Mouse (Mus musculus) midbrain, embryonic 16.5 days (tissue): ENCODE measurements around the gene Cradd. TPM values are rescaled to one million over a fixed set of nuclear protein-coding genes. Genes with fewer than 3 reads are reported as not detected.

Source experiments
- ATAC-seq: fragments of 200-750 bp; cut with Nextera tagmentation; 2 replicates; pipeline ENCODE4 v1.8.0; 2017; ENCODE audit warnings: moderate TSS enrichment
- H3K27ac ChIP-seq: fragments of 300-500 bp; sonication (generic); 2 replicates; pipeline ENCODE4 v1.5.1; 2014; ENCODE audit warnings: mild to moderate bottlenecking, low read length, mixed read lengths
- H3K27me3 ChIP-seq: fragments of 300-500 bp; sonication (generic); 2 replicates; pipeline ENCODE4 v1.6.1; 2014; ENCODE audit warnings: low read depth, low read length, mixed read lengths; ENCODE audit not compliant: control insufficient read depth, insufficient read depth
- H3K36me3 ChIP-seq: fragments of 300-500 bp; sonication (generic); 2 replicates; pipeline ENCODE4 v1.6.1; 2014; ENCODE audit warnings: mild to moderate bottlenecking, low read length, moderate library complexity, mixed read lengths; ENCODE audit not compliant: control insufficient read depth, insufficient read depth
- H3K4me1 ChIP-seq: fragments of 300-500 bp; sonication (generic); 2 replicates; pipeline ENCODE4 v1.6.1; 2014; ENCODE audit warnings: mild to moderate bottlenecking, low read length, mixed read lengths; ENCODE audit not compliant: control insufficient read depth, insufficient read depth
- H3K4me2 ChIP-seq: fragments of 300-500 bp; sonication (generic); 2 replicates; pipeline ENCODE4 v1.6.1; 2014; ENCODE audit warnings: mild to moderate bottlenecking, low read length, mixed read lengths
- H3K4me3 ChIP-seq: fragments of 300-500 bp; sonication (generic); 2 replicates; pipeline ENCODE4 v1.5.1; 2014; ENCODE audit warnings: low read depth, mild to moderate bottlenecking, low read length, moderate library complexity, mixed read lengths
- H3K9ac ChIP-seq: fragments of 300-500 bp; sonication (generic); 2 replicates; pipeline ENCODE4 v1.6.1; 2014; ENCODE audit warnings: low read depth, low read length, mixed read lengths
- H3K9me3 ChIP-seq: fragments of 300-500 bp; sonication (generic); replicated peaks from 2 replicates; pipeline ENCODE4 v1.6.1; 2014; ENCODE audit warnings: mild to moderate bottlenecking, low read length, mixed read lengths; ENCODE audit not compliant: control insufficient read depth, poor library complexity, severe bottlenecking
- WGBS: fragments of 180-500 bp; shearing (Covaris S2); extraction: QIAGEN DNeasy Blood & Tissue Kit; methylation state at CpG from one replicate; pipeline ENCODE4 v1.1.7; 2014; 5-methylcytosine and 5-hydroxymethylcytosine counted together
- polyA plus RNA-seq: library from polyadenylated mRNA; unstranded; fragments of >200 nt; fragmentation: Nextera tagmentation; extraction: Ambion mirVana; gene quantifications from 2 replicates; pipeline ENCODE4 v1.2.1, GENCODE M21; 2015

Cradd gene
- polyA plus RNA-seq, 1 experiment from 2014 or later: 11.1 TPM

DNA sequence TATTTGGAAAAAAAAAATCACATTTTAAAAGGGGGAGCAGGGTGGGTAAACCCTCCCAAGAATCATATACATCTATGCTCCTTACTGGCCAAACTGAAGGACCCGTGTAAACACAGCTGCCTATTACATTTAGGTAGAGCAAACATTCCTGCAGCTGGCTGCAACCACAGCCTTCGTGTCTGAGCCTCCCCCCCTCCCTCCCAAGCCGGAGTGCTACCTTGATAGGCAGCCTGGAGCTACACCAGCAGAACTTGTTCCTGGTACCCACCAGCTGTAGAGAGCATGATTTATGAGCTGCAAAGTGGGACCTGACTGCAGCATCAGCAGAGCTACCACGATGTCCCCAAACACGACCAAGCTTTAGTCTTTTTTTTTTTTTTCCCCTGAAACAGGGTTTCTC, 9.9 kb downstream of the Cradd start:
- H3K36me3 ChIP-seq: no peaks in the 10 kb centered on the region
- no peak for ATAC-seq
- no peak overlapping the region for H3K27ac ChIP-seq
- H3K27me3 ChIP-seq: no peaks in the 10 kb centered on the region
- no peak overlapping the region for H3K4me2 ChIP-seq
- no peak overlapping the region for H3K9ac ChIP-seq
- no peaks in the 10 kb centered on the region for H3K9me3 ChIP-seq
- no peak overlapping the region for H3K4me3 ChIP-seq
- H3K4me1 ChIP-seq: peaks cover 12% of the 10 kb centered on the region
- 71% methylated on average over 5 of the region's 5 CpGs for WGBS

DNA sequence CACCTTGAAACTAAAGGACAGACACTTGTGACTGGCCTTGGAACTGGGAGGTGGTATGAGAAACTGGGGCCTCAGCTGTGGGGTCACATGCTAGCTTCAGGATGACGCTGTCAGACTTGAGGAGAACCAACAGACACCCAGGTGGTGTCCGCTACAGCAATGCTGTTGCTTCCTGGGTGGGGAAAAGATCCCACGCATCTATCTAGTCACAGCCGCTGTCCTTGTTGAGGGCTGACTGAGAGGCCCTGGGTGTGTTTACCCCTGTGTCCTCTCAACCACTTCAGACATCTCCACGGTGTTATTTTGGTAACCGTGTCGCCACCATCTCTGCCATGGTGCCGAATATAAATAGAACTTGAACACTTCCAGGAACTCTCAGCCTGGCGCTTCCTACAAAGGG, 10.4 kb downstream of the Cradd start:
- H3K4me1 ChIP-seq: peaks cover 12% of the 10 kb centered on the region
- H3K9me3 ChIP-seq: no peaks in the 10 kb centered on the region
- ATAC-seq: no peak
- 89% methylated on average over 9 of the region's 9 CpGs for WGBS
- no peak overlapping the region for H3K27ac ChIP-seq
- no peaks in the 10 kb centered on the region for H3K36me3 ChIP-seq
- no peak overlapping the region for H3K4me2 ChIP-seq
- no peak overlapping the region for H3K4me3 ChIP-seq
- H3K9ac ChIP-seq: no peak overlapping the region
- no peaks in the 10 kb centered on the region for H3K27me3 ChIP-seq

DNA sequence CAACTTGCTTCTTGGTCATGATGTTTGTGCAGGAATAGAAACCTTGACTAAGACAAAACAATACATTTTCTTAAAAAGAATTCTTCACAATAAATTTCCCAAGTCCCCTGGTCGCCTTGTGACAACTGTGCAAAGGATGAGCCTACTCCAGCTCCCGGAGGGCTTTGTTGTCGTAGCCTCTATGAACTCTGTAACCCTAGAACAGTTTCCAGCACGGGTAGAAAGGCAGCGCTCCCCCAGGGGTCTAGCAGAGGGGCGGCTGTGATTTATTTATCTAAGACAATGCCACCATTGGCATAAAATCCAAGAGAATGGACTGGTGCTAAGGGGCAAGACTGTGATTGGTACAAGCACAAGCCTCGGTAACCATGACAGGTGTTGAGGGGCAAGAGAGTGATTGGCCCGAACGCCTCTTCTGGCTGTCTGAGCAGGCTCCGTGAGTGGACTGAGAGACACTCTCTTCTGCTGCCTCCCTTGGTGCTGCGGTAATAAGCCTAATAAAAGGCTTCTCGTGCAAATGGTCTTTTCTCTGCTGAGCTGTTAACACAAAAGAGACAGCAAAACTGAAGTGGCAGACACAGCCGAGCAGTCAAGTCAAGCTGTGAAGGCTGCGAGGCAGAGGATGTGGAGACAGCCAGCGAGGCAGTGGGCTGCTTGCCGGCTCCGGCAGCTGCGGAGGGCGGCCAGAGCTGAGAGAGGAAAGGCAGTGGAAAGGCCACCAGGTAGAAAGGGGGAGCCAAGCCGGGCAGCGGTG, 13.1 kb downstream of the Cradd start:
- H3K27me3 ChIP-seq: no peaks in the 10 kb centered on the region
- peaks cover 16% of the 10 kb centered on the region for H3K4me1 ChIP-seq
- peak; percentile 67 for ATAC-seq
- 6% methylated on average over 21 of the region's 21 CpGs for WGBS
- H3K9ac ChIP-seq: peak overlapping the region; percentile 30; the same call in 1 of the 2 replicates
- H3K4me2 ChIP-seq: peak overlapping the region; percentile 44
- no peaks in the 10 kb centered on the region for H3K9me3 ChIP-seq
- H3K36me3 ChIP-seq: no peaks in the 10 kb centered on the region
- peak overlapping the region; percentile 65 for H3K27ac ChIP-seq
- peak overlapping the region; percentile 7 for H3K4me3 ChIP-seq

DNA sequence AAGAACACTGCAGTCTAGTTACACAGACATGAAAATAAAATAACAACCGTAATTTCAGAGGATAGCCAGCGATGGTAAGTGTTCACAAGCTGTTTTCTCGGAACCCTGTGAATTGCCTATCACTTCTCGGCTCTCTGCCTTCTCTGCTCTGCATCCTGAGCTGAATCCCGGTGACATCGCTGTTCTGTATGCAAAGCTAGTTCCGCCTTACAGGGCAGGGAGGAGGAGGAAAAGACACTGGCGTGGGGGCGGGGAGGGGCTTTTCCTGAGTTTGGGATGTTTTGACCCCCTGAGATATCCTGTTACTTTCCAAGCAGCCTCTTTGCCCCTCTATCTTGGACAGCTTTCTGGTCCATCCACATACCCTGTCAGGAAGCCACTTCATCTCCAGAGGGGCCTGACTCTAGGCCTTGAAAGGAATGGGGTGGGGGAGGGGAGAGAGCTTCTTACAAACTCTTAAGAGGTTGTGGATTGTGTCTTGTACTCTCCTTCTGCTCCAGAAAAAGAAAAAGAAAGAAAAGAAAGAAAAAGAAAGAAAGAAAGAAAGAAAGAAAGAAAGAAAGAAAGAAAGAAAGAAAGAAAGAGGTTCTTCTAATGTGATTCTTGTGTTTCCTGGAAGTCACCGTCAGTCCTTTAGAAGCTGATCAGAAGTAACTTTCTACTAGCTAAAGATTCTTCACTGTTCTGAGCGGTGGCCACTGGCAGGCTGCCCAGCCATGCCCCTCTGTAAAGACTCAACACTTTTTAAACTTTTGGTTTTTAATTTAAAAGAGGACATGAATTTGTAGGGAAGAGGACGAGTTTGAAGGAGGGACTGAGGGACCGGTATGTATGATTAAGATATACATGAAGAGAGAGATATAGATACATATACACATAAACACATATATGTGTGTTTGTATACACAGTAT, 14.3 kb downstream of the Cradd start:
- H3K36me3 ChIP-seq: no peaks in the 10 kb centered on the region
- WGBS: 39% methylated on average over 13 of the region's 13 CpGs
- no peaks in the 10 kb centered on the region for H3K27me3 ChIP-seq
- no peak overlapping the region for H3K4me2 ChIP-seq
- no peak overlapping the region for H3K9ac ChIP-seq
- no peak overlapping the region for H3K4me3 ChIP-seq
- peaks cover 16% of the 10 kb centered on the region for H3K4me1 ChIP-seq
- ATAC-seq: no peak
- no peak overlapping the region; the same call in 1 of the 2 replicates for H3K27ac ChIP-seq
- no peaks in the 10 kb centered on the region for H3K9me3 ChIP-seq

DNA sequence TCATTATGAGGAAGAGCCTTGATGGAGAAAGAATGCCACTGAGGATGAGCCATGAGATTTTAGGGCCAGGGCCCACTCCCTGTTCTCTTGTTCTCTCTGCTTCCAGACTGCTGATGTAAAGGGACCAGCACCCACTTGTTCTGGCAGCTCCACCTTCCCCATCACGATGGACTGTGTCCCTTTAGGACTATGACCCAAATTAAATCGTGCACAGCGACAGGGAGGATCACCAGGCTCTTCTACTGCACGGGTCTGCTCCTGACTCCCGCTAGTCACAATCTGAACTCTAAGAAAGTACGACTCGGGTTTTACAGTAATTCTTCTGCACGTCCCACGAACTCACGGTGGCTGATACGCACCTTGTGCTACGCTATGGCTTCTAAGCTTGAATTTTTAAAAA, 14.9 kb downstream of the Cradd start:
- H3K27me3 ChIP-seq: no peaks in the 10 kb centered on the region
- H3K9ac ChIP-seq: no peak overlapping the region
- H3K27ac ChIP-seq: no peak overlapping the region; the same call in 1 of the 2 replicates
- H3K36me3 ChIP-seq: no peaks in the 10 kb centered on the region
- H3K4me3 ChIP-seq: no peak overlapping the region
- H3K9me3 ChIP-seq: no peaks in the 10 kb centered on the region
- ATAC-seq: no peak
- no peak overlapping the region for H3K4me2 ChIP-seq
- peaks cover 16% of the 10 kb centered on the region for H3K4me1 ChIP-seq
- WGBS: 77% methylated on average over 12 of the region's 12 CpGs

DNA sequence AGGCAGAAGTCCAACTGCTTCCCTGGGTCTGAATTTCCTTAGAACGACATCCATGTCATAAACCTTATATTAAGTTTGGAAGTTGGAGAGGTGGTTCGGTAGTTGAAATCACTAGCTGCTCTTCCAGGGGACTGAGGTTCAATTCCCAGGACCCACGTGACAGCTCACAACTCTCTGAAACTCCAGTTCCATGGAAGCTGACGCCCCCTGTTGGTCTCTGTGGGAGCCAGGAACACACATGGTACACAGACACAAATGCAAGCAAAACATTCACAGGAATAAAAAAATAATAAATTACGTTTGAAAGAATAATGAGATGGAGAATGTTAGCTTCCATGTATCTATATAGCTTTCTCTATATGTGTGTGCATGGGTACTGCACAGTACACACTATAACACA, 16.0 kb downstream of the Cradd start:
- no peaks in the 10 kb centered on the region for H3K36me3 ChIP-seq
- no peak overlapping the region for H3K4me3 ChIP-seq
- H3K27ac ChIP-seq: no peak overlapping the region
- H3K9me3 ChIP-seq: no peaks in the 10 kb centered on the region
- no peak overlapping the region for H3K9ac ChIP-seq
- H3K4me1 ChIP-seq: peaks cover 16% of the 10 kb centered on the region
- H3K4me2 ChIP-seq: no peak overlapping the region
- no peaks in the 10 kb centered on the region for H3K27me3 ChIP-seq
- no peak for ATAC-seq
- 92% methylated on average over 5 of the region's 5 CpGs for WGBS

DNA sequence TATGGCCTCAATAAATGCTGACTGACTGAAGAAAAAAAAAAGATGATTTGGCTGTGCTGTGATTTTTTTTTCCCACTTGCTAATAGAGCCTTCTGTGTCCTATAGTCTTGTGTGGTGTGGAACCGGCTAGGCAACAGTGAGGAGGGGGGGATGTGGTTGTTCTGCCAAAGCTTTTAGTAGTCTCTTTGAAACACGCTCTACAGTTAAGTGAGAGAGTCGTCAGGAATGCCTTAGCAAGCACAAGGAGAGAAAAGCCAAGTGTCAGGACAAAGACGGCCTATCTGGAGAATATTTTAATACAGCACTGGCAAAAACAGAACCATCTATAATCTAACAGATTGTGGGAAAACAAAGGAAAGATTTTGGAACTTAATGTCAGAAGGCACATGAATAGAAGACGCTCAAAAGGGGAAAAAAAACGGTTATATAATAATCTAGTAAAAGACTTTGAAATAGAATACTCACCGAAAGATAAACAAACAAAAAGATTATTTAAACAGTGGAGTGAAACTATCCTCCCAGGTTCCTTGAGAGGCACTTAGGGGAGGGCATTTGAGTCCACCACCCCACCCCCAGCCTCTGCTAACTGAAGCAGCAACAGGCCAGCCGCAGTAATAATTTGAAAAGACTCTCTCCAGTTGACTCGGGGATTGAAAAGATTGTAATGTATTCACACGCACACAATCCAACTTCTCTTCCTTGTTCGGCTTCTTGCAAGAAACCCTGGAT, 16.9 kb downstream of the Cradd start:
- Histone ChIP-seq H3K27me3 (no peaks in the 10 kb centered on the region), H3K4me3 (no peak overlapping the region), H3K27ac (0 out of 2 replicates have a peak overlapping the region, but pooled peaks have one; percentile 11), H3K9me3 (no peaks in the 10 kb centered on the region), H3K4me1 (peaks cover 19% of the 10 kb centered on the region), H3K9ac (no peak overlapping the region), H3K4me2 (no peak overlapping the region), H3K36me3 (no peaks in the 10 kb centered on the region)
- 40% methylated on average over 11 of the region's 11 CpGs for WGBS
- no peak for ATAC-seq

DNA sequence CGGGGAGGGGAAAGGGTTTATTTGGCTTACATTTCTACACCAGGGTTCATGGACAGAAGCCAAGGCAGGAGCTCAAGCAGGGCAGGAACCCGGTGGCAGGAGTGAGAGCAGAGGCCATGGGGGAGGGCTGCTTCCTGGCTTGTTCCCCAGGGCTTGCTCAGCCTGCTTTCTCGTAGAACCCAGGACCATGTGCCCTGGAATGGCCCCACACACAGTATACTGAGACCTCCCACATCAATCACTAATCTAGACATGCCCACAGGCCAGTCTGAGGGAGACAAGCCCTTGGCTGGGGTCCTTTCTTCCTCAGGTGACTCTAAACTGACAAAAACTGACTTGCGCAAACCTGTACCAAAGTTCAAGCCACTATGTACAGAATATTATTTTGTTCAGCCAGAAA, 19.7 kb downstream of the Cradd start:
- Histone ChIP-seq H3K27me3 (no peaks in the 10 kb centered on the region), H3K4me3 (no peak overlapping the region), H3K27ac (no peak overlapping the region), H3K9me3 (no peaks in the 10 kb centered on the region), H3K4me2 (no peak overlapping the region), H3K36me3 (no peaks in the 10 kb centered on the region), H3K4me1 (peaks cover 7% of the 10 kb centered on the region; the same call in 1 of the 2 replicates), H3K9ac (no peak overlapping the region)
- 71% methylated on average over 4 of the region's 4 CpGs for WGBS
- ATAC-seq: no peak
